Mouse (Mus musculus): ENCODE results near the gene Sirt5.

DNA sequence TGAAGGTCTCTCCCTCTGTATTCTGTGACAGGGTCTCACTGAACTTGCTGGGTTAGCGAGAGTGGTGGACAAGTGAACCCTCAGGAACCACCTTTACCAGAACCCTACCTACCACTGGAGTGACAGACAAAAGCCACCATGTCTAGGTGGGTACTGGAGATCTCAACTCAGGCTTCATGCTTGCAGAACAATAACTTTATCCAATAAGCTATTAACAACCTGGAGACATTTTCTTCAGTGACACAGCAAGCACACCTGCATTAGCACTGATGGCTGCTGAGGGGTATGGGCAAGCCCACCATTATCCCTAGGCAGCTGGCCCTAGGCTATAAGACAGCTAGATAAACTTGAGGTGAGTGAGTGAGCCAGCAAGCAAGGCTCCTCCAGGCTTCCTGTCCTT lies 75.1 kb downstream of the Sirt5 start:
- TF ChIP-seq CTCF (IDR thresholded peaks at IDR 0.05; ENCODE audit: borderline replicate concordance, insufficient read depth, low read depth, low read length) (no peak), POLR2A (IDR thresholded peaks at IDR 0.05; ENCODE audit: borderline replicate concordance, insufficient read depth, low read length) (no peak)
